Mouse (Mus musculus): ENCODE results near the gene Eif2d. TPM values are rescaled to one million over a fixed set of nuclear protein-coding genes. Genes with fewer than 3 reads are reported as not detected.

Gene Eif2d
- polyA plus RNA-seq, 1 experiment from 2014 or later = 53.5 TPM

- Histone ChIP-seq H3K4me2 (ENCODE audit: low read depth, low read length) (no peak overlapping the region), H3K27ac (replicated peaks; ENCODE audit: low read depth, low read length) (no peak overlapping the region), H3K4me1 (ENCODE audit: control insufficient read depth, insufficient read depth, low read length) (no peaks in the 10 kb centered on the region), H3K9ac (ENCODE audit: low read depth, low read length) (no peak overlapping the region), H3K27me3 (replicated peaks; ENCODE audit: control insufficient read depth, insufficient read depth, low read length) (no peaks in the 10 kb centered on the region), H3K9me3 (ENCODE audit: control insufficient read depth, low read length) (no peaks in the 10 kb centered on the region), H3K4me3 (ENCODE audit: low read depth, low read length) (no peak overlapping the region), H3K36me3 (ENCODE audit: control insufficient read depth, insufficient read depth, low read length) (peaks cover 90% of the 10 kb centered on the region)
- ATAC-seq (ENCODE audit: low read depth) (no peak), DNase-seq (ENCODE audit: low spot score) (no peak)
- 96% methylated on average over 8 of the region's 8 CpGs for WGBS
These were observed 22.8 kb downstream of the Eif2d start for GRCm38 (mm10) chr1:131175819-131176218.

GRCm38 (mm10) chr1:131177249-131177648 lies 24.3 kb downstream of the Eif2d start:
- Histone ChIP-seq H3K36me3 (ENCODE audit: control insufficient read depth, insufficient read depth, low read length) (peaks cover 76% of the 10 kb centered on the region), H3K4me3 (ENCODE audit: low read depth, low read length) (no peak overlapping the region), H3K4me1 (ENCODE audit: control insufficient read depth, insufficient read depth, low read length) (no peaks in the 10 kb centered on the region), H3K4me2 (ENCODE audit: low read depth, low read length) (no peak overlapping the region), H3K9ac (ENCODE audit: low read depth, low read length) (no peak overlapping the region), H3K9me3 (ENCODE audit: control insufficient read depth, low read length) (no peaks in the 10 kb centered on the region), H3K27me3 (replicated peaks; ENCODE audit: control insufficient read depth, insufficient read depth, low read length) (no peaks in the 10 kb centered on the region), H3K27ac (replicated peaks; ENCODE audit: low read depth, low read length) (no peak overlapping the region)
- no peak for ATAC-seq (ENCODE audit: low read depth)
- DNase-seq (ENCODE audit: low spot score) = no peak
- 72% methylated on average over 4 of the region's 4 CpGs for WGBS

GRCm38 (mm10) chr1:131178083-131178482 lies 25.1 kb downstream of the Eif2d start:
- WGBS = 76% methylated on average over 5 of the region's 5 CpGs
- H3K27ac ChIP-seq (replicated peaks; ENCODE audit: low read depth, low read length) = no peak overlapping the region
- ATAC-seq (ENCODE audit: low read depth) (no peak), DNase-seq (ENCODE audit: low spot score) (no peak)
- H3K4me1 ChIP-seq (ENCODE audit: control insufficient read depth, insufficient read depth, low read length) = no peaks in the 10 kb centered on the region
- no peaks in the 10 kb centered on the region for H3K27me3 ChIP-seq (replicated peaks; ENCODE audit: control insufficient read depth, insufficient read depth, low read length)
- H3K4me3 ChIP-seq (ENCODE audit: low read depth, low read length) = no peak overlapping the region
- H3K4me2 ChIP-seq (ENCODE audit: low read depth, low read length) = no peak overlapping the region
- H3K36me3 ChIP-seq (ENCODE audit: control insufficient read depth, insufficient read depth, low read length) = peaks cover 68% of the 10 kb centered on the region
- H3K9me3 ChIP-seq (ENCODE audit: control insufficient read depth, low read length) = no peaks in the 10 kb centered on the region
- no peak overlapping the region for H3K9ac ChIP-seq (ENCODE audit: low read depth, low read length)

GRCm38 (mm10) chr1:131180386-131180785 lies 27.4 kb downstream of the Eif2d start:
- ATAC-seq (ENCODE audit: low read depth) (peak; percentile 16; the same call in 1 of the 2 replicates), DNase-seq (ENCODE audit: low spot score) (peak; percentile 27)
- H3K27ac ChIP-seq (replicated peaks; ENCODE audit: low read depth, low read length) = no peak overlapping the region
- peaks cover 45% of the 10 kb centered on the region for H3K36me3 ChIP-seq (ENCODE audit: control insufficient read depth, insufficient read depth, low read length)
- H3K9ac ChIP-seq (ENCODE audit: low read depth, low read length) = no peak overlapping the region
- no peaks in the 10 kb centered on the region for H3K27me3 ChIP-seq (replicated peaks; ENCODE audit: control insufficient read depth, insufficient read depth, low read length)
- H3K9me3 ChIP-seq (ENCODE audit: control insufficient read depth, low read length) = no peaks in the 10 kb centered on the region
- H3K4me3 ChIP-seq (ENCODE audit: low read depth, low read length) = no peak overlapping the region
- no peak overlapping the region for H3K4me2 ChIP-seq (ENCODE audit: low read depth, low read length)
- H3K4me1 ChIP-seq (ENCODE audit: control insufficient read depth, insufficient read depth, low read length) = no peaks in the 10 kb centered on the region
- 86% methylated on average over 7 of the region's 7 CpGs for WGBS

- Histone ChIP-seq H3K9me3 (ENCODE audit: control insufficient read depth, low read length) (no peaks in the 10 kb centered on the region), H3K36me3 (ENCODE audit: control insufficient read depth, insufficient read depth, low read length) (peaks cover 30% of the 10 kb centered on the region), H3K4me3 (ENCODE audit: low read depth, low read length) (no peak overlapping the region), H3K4me1 (ENCODE audit: control insufficient read depth, insufficient read depth, low read length) (no peaks in the 10 kb centered on the region), H3K9ac (ENCODE audit: low read depth, low read length) (no peak overlapping the region), H3K4me2 (ENCODE audit: low read depth, low read length) (no peak overlapping the region), H3K27ac (replicated peaks; ENCODE audit: low read depth, low read length) (no peak overlapping the region), H3K27me3 (replicated peaks; ENCODE audit: control insufficient read depth, insufficient read depth, low read length) (no peaks in the 10 kb centered on the region)
- no peak for ATAC-seq (ENCODE audit: low read depth)
- WGBS = 64% methylated on average over 9 of the region's 9 CpGs
- DNase-seq (ENCODE audit: low spot score) = peak; percentile 86
These were observed 28.9 kb downstream of the Eif2d start for GRCm38 (mm10) chr1:131181642-131182527.

GRCm38 (mm10) chr1:131183201-131183600 lies 30.2 kb downstream of the Eif2d start:
- DNase-seq (ENCODE audit: low spot score) = no peak
- H3K9me3 ChIP-seq (ENCODE audit: control insufficient read depth, low read length) = no peaks in the 10 kb centered on the region
- H3K4me3 ChIP-seq (ENCODE audit: low read depth, low read length) = no peak overlapping the region
- no peaks in the 10 kb centered on the region for H3K27me3 ChIP-seq (replicated peaks; ENCODE audit: control insufficient read depth, insufficient read depth, low read length)
- 81% methylated on average over 7 of the region's 7 CpGs for WGBS
- ATAC-seq (ENCODE audit: low read depth) = no peak
- peaks cover 18% of the 10 kb centered on the region for H3K36me3 ChIP-seq (ENCODE audit: control insufficient read depth, insufficient read depth, low read length)
- no peak overlapping the region for H3K27ac ChIP-seq (replicated peaks; ENCODE audit: low read depth, low read length)
- H3K9ac ChIP-seq (ENCODE audit: low read depth, low read length) = no peak overlapping the region
- H3K4me1 ChIP-seq (ENCODE audit: control insufficient read depth, insufficient read depth, low read length) = no peaks in the 10 kb centered on the region
- H3K4me2 ChIP-seq (ENCODE audit: low read depth, low read length) = no peak overlapping the region

- DNase-seq (ENCODE audit: low spot score) (peak; percentile 87), ATAC-seq (ENCODE audit: low read depth) (peak; percentile 41; the same call in 1 of the 2 replicates)
- no peak overlapping the region for H3K9ac ChIP-seq (ENCODE audit: low read depth, low read length)
- H3K4me3 ChIP-seq (ENCODE audit: low read depth, low read length) = no peak overlapping the region
- 55% methylated on average over 9 of the region's 9 CpGs for WGBS
- H3K4me2 ChIP-seq (ENCODE audit: low read depth, low read length) = no peak overlapping the region
- no peaks in the 10 kb centered on the region for H3K27me3 ChIP-seq (replicated peaks; ENCODE audit: control insufficient read depth, insufficient read depth, low read length)
- H3K4me1 ChIP-seq (ENCODE audit: control insufficient read depth, insufficient read depth, low read length) = no peaks in the 10 kb centered on the region
- peaks cover 10% of the 10 kb centered on the region for H3K36me3 ChIP-seq (ENCODE audit: control insufficient read depth, insufficient read depth, low read length)
- H3K27ac ChIP-seq (replicated peaks; ENCODE audit: low read depth, low read length) = no peak overlapping the region
- H3K9me3 ChIP-seq (ENCODE audit: control insufficient read depth, low read length) = no peaks in the 10 kb centered on the region
These were observed 31.4 kb downstream of the Eif2d start for GRCm38 (mm10) chr1:131184253-131184955.

GRCm38 (mm10) chr1:131184956-131185660 lies 32.1 kb downstream of the Eif2d start:
- Histone ChIP-seq H3K4me3 (ENCODE audit: low read depth, low read length) (no peak overlapping the region), H3K4me2 (ENCODE audit: low read depth, low read length) (no peak overlapping the region), H3K36me3 (ENCODE audit: control insufficient read depth, insufficient read depth, low read length) (peaks cover 4% of the 10 kb centered on the region; the same call in 1 of the 2 replicates), H3K9ac (ENCODE audit: low read depth, low read length) (no peak overlapping the region), H3K4me1 (ENCODE audit: control insufficient read depth, insufficient read depth, low read length) (no peaks in the 10 kb centered on the region), H3K9me3 (ENCODE audit: control insufficient read depth, low read length) (no peaks in the 10 kb centered on the region), H3K27me3 (replicated peaks; ENCODE audit: control insufficient read depth, insufficient read depth, low read length) (no peaks in the 10 kb centered on the region), H3K27ac (replicated peaks; ENCODE audit: low read depth, low read length) (no peak overlapping the region)
- DNase-seq (ENCODE audit: low spot score) (peak; percentile 42), ATAC-seq (ENCODE audit: low read depth) (no peak)
- 69% methylated on average over 8 of the region's 8 CpGs for WGBS
